Mouse (Mus musculus): Measurements from ENCODE around the gene Rpn2. TPM values are rescaled to one million over a fixed set of nuclear protein-coding genes. Genes with fewer than 3 reads are reported as not detected.

Rpn2 gene
- polyA plus RNA-seq, 1 experiment from 2014 or later = 269 TPM

- no peak overlapping the region for H3K9ac ChIP-seq (ENCODE audit: low read length)
- H3K9me3 ChIP-seq (ENCODE audit: control insufficient read depth, low read length) = no peaks in the 10 kb centered on the region
- 78% methylated on average over 9 of the region's 9 CpGs for WGBS
- DNase-seq (ENCODE audit: low spot score) (no peak), ATAC-seq (ENCODE audit: insufficient number of reproducible peaks, low FRiP score, low TSS enrichment, low read depth) (no peak)
- no peaks in the 10 kb centered on the region for H3K4me1 ChIP-seq (ENCODE audit: control insufficient read depth, insufficient read depth, low read length)
- H3K36me3 ChIP-seq (ENCODE audit: control insufficient read depth, insufficient read depth, low read length) = peaks cover 38% of the 10 kb centered on the region
- no peak overlapping the region for H3K4me2 ChIP-seq (ENCODE audit: low read depth, severe bottlenecking)
- H3K27ac ChIP-seq (replicated peaks; ENCODE audit: low read depth, low read length) = no peak overlapping the region
- H3K4me3 ChIP-seq (ENCODE audit: low read depth, low read length) = no peak overlapping the region
- H3K27me3 ChIP-seq (ENCODE audit: control insufficient read depth, insufficient read depth, low read length) = no peaks in the 10 kb centered on the region
Measured at GRCm38 (mm10) chr2:157303096-157303495, 24.3 kb downstream of the Rpn2 start.

GRCm38 (mm10) chr2:157306091-157307032 is 27.5 kb downstream of the Rpn2 start:
- Histone ChIP-seq H3K4me1 (ENCODE audit: control insufficient read depth, insufficient read depth, low read length) (no peaks in the 10 kb centered on the region), H3K4me3 (ENCODE audit: low read depth, low read length) (no peak overlapping the region), H3K9ac (ENCODE audit: low read length) (no peak overlapping the region), H3K4me2 (ENCODE audit: low read depth, severe bottlenecking) (no peak overlapping the region), H3K27ac (replicated peaks; ENCODE audit: low read depth, low read length) (0 out of 2 replicates have a peak overlapping the region, but pooled peaks have one; percentile 23), H3K36me3 (ENCODE audit: control insufficient read depth, insufficient read depth, low read length) (peaks cover 23% of the 10 kb centered on the region), H3K27me3 (ENCODE audit: control insufficient read depth, insufficient read depth, low read length) (no peaks in the 10 kb centered on the region), H3K9me3 (ENCODE audit: control insufficient read depth, low read length) (no peaks in the 10 kb centered on the region)
- ATAC-seq (ENCODE audit: insufficient number of reproducible peaks, low FRiP score, low TSS enrichment, low read depth) = no peak
- no peak for DNase-seq (ENCODE audit: low spot score)
- 83% methylated on average over 7 of the region's 7 CpGs for WGBS

GRCm38 (mm10) chr2:157307715-157308265 is 29.0 kb downstream of the Rpn2 start:
- Histone ChIP-seq H3K4me3 (ENCODE audit: low read depth, low read length) (no peak overlapping the region), H3K9me3 (ENCODE audit: control insufficient read depth, low read length) (no peaks in the 10 kb centered on the region), H3K27ac (replicated peaks; ENCODE audit: low read depth, low read length) (no peak overlapping the region), H3K27me3 (ENCODE audit: control insufficient read depth, insufficient read depth, low read length) (no peaks in the 10 kb centered on the region), H3K4me2 (ENCODE audit: low read depth, severe bottlenecking) (no peak overlapping the region), H3K9ac (ENCODE audit: low read length) (no peak overlapping the region), H3K4me1 (ENCODE audit: control insufficient read depth, insufficient read depth, low read length) (no peaks in the 10 kb centered on the region), H3K36me3 (ENCODE audit: control insufficient read depth, insufficient read depth, low read length) (peaks cover 17% of the 10 kb centered on the region)
- DNase-seq (ENCODE audit: low spot score) = no peak
- 92% methylated on average over 4 of the region's 4 CpGs for WGBS
- ATAC-seq (ENCODE audit: insufficient number of reproducible peaks, low FRiP score, low TSS enrichment, low read depth) = no peak

GRCm38 (mm10) chr2:157308273-157308917 is 29.6 kb downstream of the Rpn2 start:
- Histone ChIP-seq H3K27ac (replicated peaks; ENCODE audit: low read depth, low read length) (no peak overlapping the region), H3K4me1 (ENCODE audit: control insufficient read depth, insufficient read depth, low read length) (no peaks in the 10 kb centered on the region), H3K36me3 (ENCODE audit: control insufficient read depth, insufficient read depth, low read length) (peaks cover 21% of the 10 kb centered on the region), H3K4me2 (ENCODE audit: low read depth, severe bottlenecking) (no peak overlapping the region), H3K9me3 (ENCODE audit: control insufficient read depth, low read length) (no peaks in the 10 kb centered on the region), H3K4me3 (ENCODE audit: low read depth, low read length) (no peak overlapping the region), H3K9ac (ENCODE audit: low read length) (no peak overlapping the region), H3K27me3 (ENCODE audit: control insufficient read depth, insufficient read depth, low read length) (no peaks in the 10 kb centered on the region)
- 86% methylated on average over 2 of the region's 2 CpGs for WGBS
- DNase-seq (ENCODE audit: low spot score) (no peak), ATAC-seq (ENCODE audit: insufficient number of reproducible peaks, low FRiP score, low TSS enrichment, low read depth) (no peak)

- no peak for DNase-seq (ENCODE audit: low spot score)
- 94% methylated on average over 8 of the region's 8 CpGs for WGBS
- ATAC-seq (ENCODE audit: insufficient number of reproducible peaks, low FRiP score, low TSS enrichment, low read depth) = no peak
Measured at GRCm38 (mm10) chr2:157309611-157310010, 30.8 kb downstream of the Rpn2 start.

GRCm38 (mm10) chr2:157310963-157311637 is 32.3 kb downstream of the Rpn2 start:
- no peak overlapping the region for H3K9ac ChIP-seq (ENCODE audit: low read length)
- no peak overlapping the region for H3K4me3 ChIP-seq (ENCODE audit: low read depth, low read length)
- no peaks in the 10 kb centered on the region for H3K9me3 ChIP-seq (ENCODE audit: control insufficient read depth, low read length)
- H3K27me3 ChIP-seq (ENCODE audit: control insufficient read depth, insufficient read depth, low read length) = no peaks in the 10 kb centered on the region
- DNase-seq (ENCODE audit: low spot score) (no peak), ATAC-seq (ENCODE audit: insufficient number of reproducible peaks, low FRiP score, low TSS enrichment, low read depth) (no peak)
- peaks cover 23% of the 10 kb centered on the region for H3K36me3 ChIP-seq (ENCODE audit: control insufficient read depth, insufficient read depth, low read length)
- no peaks in the 10 kb centered on the region for H3K4me1 ChIP-seq (ENCODE audit: control insufficient read depth, insufficient read depth, low read length)
- WGBS = 81% methylated on average over 6 of the region's 6 CpGs
- no peak overlapping the region for H3K27ac ChIP-seq (replicated peaks; ENCODE audit: low read depth, low read length)
- H3K4me2 ChIP-seq (ENCODE audit: low read depth, severe bottlenecking) = no peak overlapping the region

More at GRCm38 (mm10) chr2:157309611-157310010, 30.8 kb downstream of the Rpn2 start:
- Histone ChIP-seq H3K4me2 (ENCODE audit: low read depth, severe bottlenecking) (no peak overlapping the region), H3K27me3 (ENCODE audit: control insufficient read depth, insufficient read depth, low read length) (no peaks in the 10 kb centered on the region), H3K9ac (ENCODE audit: low read length) (no peak overlapping the region), H3K36me3 (ENCODE audit: control insufficient read depth, insufficient read depth, low read length) (peaks cover 15% of the 10 kb centered on the region), H3K4me1 (ENCODE audit: control insufficient read depth, insufficient read depth, low read length) (no peaks in the 10 kb centered on the region), H3K27ac (replicated peaks; ENCODE audit: low read depth, low read length) (no peak overlapping the region), H3K9me3 (ENCODE audit: control insufficient read depth, low read length) (no peaks in the 10 kb centered on the region), H3K4me3 (ENCODE audit: low read depth, low read length) (no peak overlapping the region)

- ATAC-seq (ENCODE audit: insufficient number of reproducible peaks, low FRiP score, low TSS enrichment, low read depth) (no peak), DNase-seq (ENCODE audit: low spot score) (no peak)
- WGBS = 83% methylated on average over 3 of the region's 3 CpGs
- Histone ChIP-seq H3K9me3 (ENCODE audit: control insufficient read depth, low read length) (no peaks in the 10 kb centered on the region), H3K9ac (ENCODE audit: low read length) (no peak overlapping the region), H3K4me3 (ENCODE audit: low read depth, low read length) (no peak overlapping the region), H3K27ac (replicated peaks; ENCODE audit: low read depth, low read length) (no peak overlapping the region), H3K36me3 (ENCODE audit: control insufficient read depth, insufficient read depth, low read length) (peaks cover 38% of the 10 kb centered on the region), H3K27me3 (ENCODE audit: control insufficient read depth, insufficient read depth, low read length) (no peaks in the 10 kb centered on the region), H3K4me2 (ENCODE audit: low read depth, severe bottlenecking) (no peak overlapping the region), H3K4me1 (ENCODE audit: control insufficient read depth, insufficient read depth, low read length) (no peaks in the 10 kb centered on the region)
Measured at GRCm38 (mm10) chr2:157313718-157314117, 34.9 kb downstream of the Rpn2 start.

GRCm38 (mm10) chr2:157314310-157314709 is 35.5 kb downstream of the Rpn2 start:
- no peak for DNase-seq (ENCODE audit: low spot score)
- no peak overlapping the region for H3K4me3 ChIP-seq (ENCODE audit: low read depth, low read length)
- H3K4me1 ChIP-seq (ENCODE audit: control insufficient read depth, insufficient read depth, low read length) = no peaks in the 10 kb centered on the region
- no peak overlapping the region for H3K27ac ChIP-seq (replicated peaks; ENCODE audit: low read depth, low read length)
- no peaks in the 10 kb centered on the region for H3K9me3 ChIP-seq (ENCODE audit: control insufficient read depth, low read length)
- peaks cover 39% of the 10 kb centered on the region for H3K36me3 ChIP-seq (ENCODE audit: control insufficient read depth, insufficient read depth, low read length)
- WGBS = 83% methylated on average over 7 of the region's 7 CpGs
- no peak for ATAC-seq (ENCODE audit: insufficient number of reproducible peaks, low FRiP score, low TSS enrichment, low read depth)
- no peaks in the 10 kb centered on the region for H3K27me3 ChIP-seq (ENCODE audit: control insufficient read depth, insufficient read depth, low read length)
- no peak overlapping the region for H3K9ac ChIP-seq (ENCODE audit: low read length)
- no peak overlapping the region for H3K4me2 ChIP-seq (ENCODE audit: low read depth, severe bottlenecking)

Measured in limb, embryonic 11.5 days (tissue).